Mouse (Mus musculus) urinary bladder, adult 18-20 months (tissue): ENCODE results near the gene Eif5a2.

Experiments
- DNase-seq, 2 experiments: peaks; one replicate each; pipeline ENCODE4 v3.0.0; 2022; ENCODE audit warnings: low spot score in 2 of 2, mixed read lengths in 2 of 2

Gene Eif5a2

GRCm38 (mm10) chr3:28811441-28811840 is 30.4 kb downstream of the Eif5a2 start:
- no peak for DNase-seq

DNA sequence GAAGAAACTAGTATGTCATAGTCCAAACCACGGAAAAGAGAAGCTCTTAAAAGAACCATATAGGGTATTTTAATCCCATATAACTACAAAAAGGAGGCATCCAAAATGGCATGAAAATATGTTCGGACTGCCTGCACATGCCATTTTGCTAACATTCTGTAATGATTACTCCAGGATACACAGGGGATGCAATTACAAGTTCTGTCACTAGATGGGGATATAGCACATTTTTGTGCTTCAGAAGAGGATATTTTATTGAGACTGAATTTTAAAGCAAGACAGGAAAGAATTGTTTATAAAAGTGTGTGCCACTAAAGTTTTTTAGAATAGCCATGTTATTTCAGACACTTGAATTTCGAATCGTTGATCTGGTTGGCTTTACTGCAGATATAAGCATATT is 33.3 kb downstream of the Eif5a2 start:
- DNase-seq = no peak

DNA sequence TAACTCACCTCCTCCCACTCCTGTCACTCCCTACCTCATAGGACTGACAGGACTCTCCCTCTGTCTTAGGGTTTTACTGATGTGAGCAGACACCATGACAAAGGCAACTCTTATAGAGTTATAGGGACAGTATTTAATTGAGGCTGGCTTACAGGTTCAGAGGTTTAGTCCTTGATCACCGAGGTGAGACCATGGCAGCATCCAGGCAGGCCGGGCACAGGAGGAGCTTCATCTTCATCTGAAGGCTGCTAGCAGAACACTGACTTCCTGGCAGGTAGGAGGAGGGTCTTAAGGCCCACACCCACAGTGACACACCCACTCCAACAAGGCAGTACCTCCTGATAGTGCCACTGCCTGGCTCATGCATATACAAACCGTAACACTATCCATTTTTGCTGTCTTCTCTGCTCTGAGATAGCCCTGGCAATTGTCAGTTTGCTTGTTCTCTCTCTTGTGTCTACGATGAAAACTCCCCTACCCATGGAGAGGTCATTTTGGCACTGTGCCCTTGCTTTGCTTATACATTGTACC is 35.0 kb downstream of the Eif5a2 start:
- DNase-seq = no peak

DNA sequence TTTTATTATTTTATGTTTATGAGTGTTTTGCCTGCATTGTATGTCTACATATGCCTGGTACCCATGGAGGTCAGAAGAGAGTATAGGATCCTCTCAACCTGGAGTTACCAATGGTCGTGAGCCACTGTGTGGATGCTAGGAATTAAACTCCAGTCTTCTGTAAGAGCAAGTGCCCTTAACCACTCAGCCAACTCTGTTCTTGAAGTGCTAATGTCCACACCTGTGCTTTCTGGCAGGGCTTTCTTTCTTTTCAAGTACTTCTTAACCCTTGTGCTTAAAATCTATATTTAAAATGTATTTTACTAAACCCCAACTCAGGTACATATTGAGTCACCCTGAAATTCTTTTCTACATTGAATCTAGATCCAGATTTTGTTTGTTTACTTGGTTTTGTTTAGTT is 45.2 kb downstream of the Eif5a2 start:
- no peak for DNase-seq

GRCm38 (mm10) chr3:28827605-28828004 is 46.5 kb downstream of the Eif5a2 start:
- no peak for DNase-seq

- no peak for DNase-seq
Measured at GRCm38 (mm10) chr3:28829454-28829853, 48.4 kb downstream of the Eif5a2 start.

DNA sequence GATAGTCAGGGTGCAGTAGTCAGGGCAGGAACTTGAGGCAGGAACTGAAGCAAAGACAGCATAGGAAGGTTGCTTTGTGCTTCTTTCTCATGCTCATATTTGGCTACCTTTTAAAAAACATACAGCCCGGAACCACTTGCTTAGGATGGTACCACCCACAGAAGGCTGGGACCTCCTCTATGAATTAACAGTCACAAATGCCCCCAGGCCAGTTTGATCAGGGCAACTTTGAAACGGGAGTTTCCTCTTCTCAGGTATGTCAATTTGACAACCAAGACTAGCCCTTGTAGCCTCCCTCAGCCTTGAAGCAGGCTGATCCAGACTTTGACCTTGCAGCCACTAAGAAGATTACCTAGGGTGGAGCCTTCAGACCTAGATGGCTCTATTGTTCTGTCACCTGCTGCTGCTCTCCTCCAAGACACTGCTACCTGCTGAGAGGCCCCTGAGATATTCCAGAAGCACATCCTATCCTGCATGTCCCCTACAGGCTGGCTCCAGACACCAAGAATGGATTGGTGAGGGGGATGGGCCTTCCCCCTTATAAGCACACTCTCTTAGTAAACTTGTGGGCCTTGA is 55.8 kb downstream of the Eif5a2 start:
- no peak for DNase-seq

- DNase-seq = no peak
Measured at GRCm38 (mm10) chr3:28841886-28842649, 61.0 kb downstream of the Eif5a2 start.

DNA sequence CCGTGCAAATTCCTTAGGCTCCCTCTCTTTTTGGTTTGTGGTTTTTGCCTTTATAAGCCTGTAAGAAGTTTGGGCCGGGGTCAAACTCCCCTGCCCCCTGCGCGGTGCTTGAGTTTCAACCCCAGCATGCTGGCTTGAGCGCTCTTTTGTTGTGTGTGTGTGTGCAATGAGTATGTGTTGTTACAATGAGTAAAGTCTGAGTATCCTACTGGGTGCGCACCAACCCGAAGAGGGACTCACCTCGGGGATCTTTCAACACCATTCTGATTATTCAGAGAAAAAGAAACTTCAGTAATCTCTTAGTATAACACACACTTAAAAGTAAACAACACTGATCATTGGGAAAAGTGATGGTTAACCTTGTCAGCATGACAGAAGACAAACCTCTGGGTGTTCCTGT is 62.2 kb downstream of the Eif5a2 start:
- no peak for DNase-seq

DNA sequence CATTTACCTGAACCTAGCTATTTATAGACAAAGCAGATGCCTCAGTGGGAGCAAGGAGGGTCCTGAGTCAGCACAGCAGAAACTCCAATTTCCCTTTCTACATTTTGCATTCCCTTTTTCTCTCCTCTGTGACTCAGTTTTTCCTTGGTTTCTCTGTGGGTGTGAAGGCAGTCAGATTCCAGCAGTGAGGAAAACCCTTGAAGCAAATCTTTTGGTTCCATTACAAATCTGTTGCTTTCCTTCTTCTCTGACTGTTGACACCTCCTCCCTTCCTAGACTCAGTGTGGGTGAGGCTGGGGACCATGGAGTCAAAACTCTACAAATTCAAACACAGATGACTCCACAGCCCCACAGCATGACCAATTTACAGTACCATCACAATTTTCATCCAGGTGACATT is 66.0 kb downstream of the Eif5a2 start:
- no peak for DNase-seq
